Mouse (Mus musculus) myocyte (in vitro differentiated cells): ENCODE results near the gene Cryaa. TPM values are rescaled to one million over a fixed set of nuclear protein-coding genes. Genes with fewer than 3 reads are reported as not detected.

Source experiments
- H3K27me3 ChIP-seq: one replicate; pipeline ENCODE4 v1.6.1; 2011; ENCODE audit not compliant: control insufficient read depth, insufficient read depth, insufficient read length
- H3K36me3 ChIP-seq: one replicate; pipeline ENCODE4 v1.6.1; 2011; ENCODE audit not compliant: control insufficient read depth, insufficient read depth
- H3K4me2 ChIP-seq: one replicate; pipeline ENCODE4 v1.6.1; 2011; ENCODE audit warnings: low read depth, control low read depth
- H3K4me3 ChIP-seq: one replicate; pipeline ENCODE4 v1.5.1; 2011; ENCODE audit warnings: mild to moderate bottlenecking, control low read depth, moderate library complexity
- H3K79me2 ChIP-seq: one replicate; pipeline ENCODE4 v1.6.1; 2011; ENCODE audit not compliant: control insufficient read depth, insufficient read depth
- H3ac ChIP-seq: one replicate; pipeline ENCODE4 v1.6.1; 2011; ENCODE audit not compliant: control insufficient read depth, insufficient read length
- CEBPB ChIP-seq: IDR thresholded peaks from 2 replicates; pipeline ENCODE4 v1.6.1; 2011; ENCODE audit warnings: mild to moderate bottlenecking, moderate library complexity; ENCODE audit not compliant: poor library complexity, insufficient read depth, severe bottlenecking
- E2F4 ChIP-seq: IDR thresholded peaks from one replicate; pipeline ENCODE4 v1.6.1; 2011; ENCODE audit warnings: mild to moderate bottlenecking, control low read depth, moderate library complexity; ENCODE audit not compliant: insufficient read depth
- MAX ChIP-seq: IDR thresholded peaks from one replicate; pipeline ENCODE4 v1.6.1; 2011; ENCODE audit warnings: low read depth, mild to moderate bottlenecking, control low read depth
- MYOD1 ChIP-seq, 3 experiments: IDR thresholded peaks; one replicate each; pipeline ENCODE4 v1.6.1; 2011; ENCODE audit warnings: control low read depth in 2 of 3, low read depth in 2 of 3, mild to moderate bottlenecking in 2 of 3, moderate library complexity in 1 of 3; ENCODE audit not compliant: insufficient read length in 2 of 3, control insufficient read depth in 1 of 3
- MYOG ChIP-seq, 3 experiments: IDR thresholded peaks; one replicate each; pipeline ENCODE4 v1.6.1; 2011; ENCODE audit warnings: control low read depth in 2 of 3, low read depth in 2 of 3, mild to moderate bottlenecking in 2 of 3; ENCODE audit not compliant: insufficient read length in 2 of 3, control insufficient read depth in 1 of 3, insufficient read depth in 1 of 3
- POLR2A ChIP-seq: IDR thresholded peaks from one replicate; pipeline ENCODE4 v1.6.1; 2011; ENCODE audit warnings: low read depth, mild to moderate bottlenecking, control low read depth, moderate library complexity; ENCODE audit not compliant: insufficient read length
- POLR2AphosphoS2 ChIP-seq: IDR thresholded peaks from one replicate; pipeline ENCODE4 v1.6.1; 2011; ENCODE audit warnings: low read depth, control low read depth; ENCODE audit not compliant: insufficient read length
- REST ChIP-seq: IDR thresholded peaks from one replicate; pipeline ENCODE4 v1.6.1; 2011; ENCODE audit warnings: mild to moderate bottlenecking, control low read depth, moderate library complexity; ENCODE audit not compliant: insufficient read depth, insufficient read length
- SRF ChIP-seq: IDR thresholded peaks from one replicate; pipeline ENCODE4 v1.6.1; 2011; ENCODE audit warnings: low read depth; ENCODE audit not compliant: control insufficient read depth, insufficient read length
- TCF12 ChIP-seq: IDR thresholded peaks from one replicate; pipeline ENCODE4 v1.6.1; 2011; ENCODE audit warnings: mild to moderate bottlenecking, control low read depth; ENCODE audit not compliant: poor library complexity, insufficient read depth, severe bottlenecking
- TCF3 ChIP-seq: IDR thresholded peaks from one replicate; pipeline ENCODE4 v1.6.1; 2011; ENCODE audit warnings: low read depth, control low read depth; ENCODE audit not compliant: insufficient read length
- USF1 ChIP-seq: IDR thresholded peaks from one replicate; pipeline ENCODE4 v1.6.1; 2011; ENCODE audit warnings: low read depth, mild to moderate bottlenecking, control low read depth, moderate library complexity
- polyA plus RNA-seq: library from polyadenylated mRNA; unstranded; fragments of >200 nt; fragmentation: generic; extraction: Trizol; gene quantifications from one replicate; pipeline ENCODE4 v1.2.1, GENCODE M21; 2012; ENCODE audit warnings: missing spikeins

The Cryaa gene
- polyA plus RNA-seq, 1 experiment: not detected

GRCm38 (mm10) chr17:31710455-31710854 is 32.8 kb downstream of the Cryaa start:
- no peaks in the 10 kb centered on the region for H3K36me3 ChIP-seq
- H3K27me3 ChIP-seq: peaks cover 19% of the 10 kb centered on the region
- H3K4me3 ChIP-seq: no peak overlapping the region
- no peak overlapping the region for H3ac ChIP-seq
- no peak for TF ChIP-seq POLR2AphosphoS2
- TF ChIP-seq REST: no peak
- no peak for TF ChIP-seq CEBPB
- no peak for TF ChIP-seq MAX
- TF ChIP-seq SRF: no peak
- no peak for TF ChIP-seq MYOD1 (IDR thresholded peaks at IDR 0.05; ENCODE audit: control insufficient read depth in 1 of 3, insufficient read length in 2 of 3, low read depth in 2 of 3)
- no peak for TF ChIP-seq USF1
- no peak for TF ChIP-seq TCF3
- H3K79me2 ChIP-seq: no peaks in the 10 kb centered on the region
- no peak overlapping the region for H3K4me2 ChIP-seq

- no peak for TF ChIP-seq CEBPB
- no peak for TF ChIP-seq POLR2AphosphoS2
- no peak for TF ChIP-seq USF1
- TF ChIP-seq SRF: no peak
- no peak for TF ChIP-seq TCF12
- TF ChIP-seq MYOG (IDR thresholded peaks at IDR 0.05; ENCODE audit: control insufficient read depth in 1 of 3, insufficient read depth in 1 of 3, insufficient read length in 2 of 3, low read depth in 2 of 3): no peak
- TF ChIP-seq E2F4: no peak
- Histone ChIP-seq H3ac (no peak overlapping the region), H3K4me2 (no peak overlapping the region), H3K27me3 (no peaks in the 10 kb centered on the region), H3K79me2 (no peaks in the 10 kb centered on the region), H3K36me3 (no peaks in the 10 kb centered on the region), H3K4me3 (no peak overlapping the region)
Measured at GRCm38 (mm10) chr17:31713709-31714108, 36.1 kb downstream of the Cryaa start.

GRCm38 (mm10) chr17:31714125-31714524 is 36.5 kb downstream of the Cryaa start:
- H3ac ChIP-seq: no peak overlapping the region
- TF ChIP-seq USF1 (no peak), MYOD1 (IDR thresholded peaks at IDR 0.05; ENCODE audit: control insufficient read depth in 1 of 3, insufficient read length in 2 of 3, low read depth in 2 of 3) (no peak), TCF12 (no peak), MYOG (IDR thresholded peaks at IDR 0.05; ENCODE audit: control insufficient read depth in 1 of 3, insufficient read depth in 1 of 3, insufficient read length in 2 of 3, low read depth in 2 of 3) (no peak), SRF (no peak), POLR2A (no peak), E2F4 (no peak)
- no peaks in the 10 kb centered on the region for H3K27me3 ChIP-seq
- H3K4me3 ChIP-seq: no peak overlapping the region
- no peaks in the 10 kb centered on the region for H3K36me3 ChIP-seq
- no peaks in the 10 kb centered on the region for H3K79me2 ChIP-seq
- H3K4me2 ChIP-seq: no peak overlapping the region

- H3K4me3 ChIP-seq: no peak overlapping the region
- TF ChIP-seq POLR2A (no peak), REST (no peak), MAX (no peak), MYOG (IDR thresholded peaks at IDR 0.05; ENCODE audit: control insufficient read depth in 1 of 3, insufficient read depth in 1 of 3, insufficient read length in 2 of 3, low read depth in 2 of 3) (no peak), E2F4 (no peak), SRF (no peak), TCF3 (no peak), POLR2AphosphoS2 (no peak)
- H3K4me2 ChIP-seq: no peak overlapping the region
- no peaks in the 10 kb centered on the region for H3K27me3 ChIP-seq
- H3K36me3 ChIP-seq: no peaks in the 10 kb centered on the region
- no peak overlapping the region for H3ac ChIP-seq
- H3K79me2 ChIP-seq: no peaks in the 10 kb centered on the region
Measured at GRCm38 (mm10) chr17:31715006-31715405, 37.4 kb downstream of the Cryaa start.

- no peak overlapping the region for H3K4me3 ChIP-seq
- H3ac ChIP-seq: no peak overlapping the region
- TF ChIP-seq MYOG (IDR thresholded peaks at IDR 0.05; ENCODE audit: control insufficient read depth in 1 of 3, insufficient read depth in 1 of 3, insufficient read length in 2 of 3, low read depth in 2 of 3) (no peak), MAX (no peak), E2F4 (no peak), POLR2A (no peak), TCF12 (no peak), TCF3 (no peak), SRF (no peak), CEBPB (no peak), POLR2AphosphoS2 (no peak), USF1 (no peak), MYOD1 (IDR thresholded peaks at IDR 0.05; ENCODE audit: control insufficient read depth in 1 of 3, insufficient read length in 2 of 3, low read depth in 2 of 3) (no peak), REST (no peak)
- no peaks in the 10 kb centered on the region for H3K27me3 ChIP-seq
- no peak overlapping the region for H3K4me2 ChIP-seq
- no peaks in the 10 kb centered on the region for H3K79me2 ChIP-seq
- H3K36me3 ChIP-seq: no peaks in the 10 kb centered on the region
Measured at GRCm38 (mm10) chr17:31721637-31722036, 44.0 kb downstream of the Cryaa start.
